Mouse (Mus musculus) liver, adult 2 months (tissue): ENCODE measurements at regions not wholly inside any gene's neighbourhood (a gene's known extent, or its start where the extent isn't known, plus 50 kb on each side); places are given as distances from the start of the nearest gene placed in this dataset.

Experiments
- DNase-seq: peaks from one replicate; pipeline ENCODE4 v3.0.0-alpha.2; 2011; ENCODE audit warnings: low read depth, low spot score; ENCODE audit errors: extremely low read depth
- H3K27ac ChIP-seq: fragments of 200-500 bp; replicated peaks from 2 replicates; pipeline ENCODE4 v1.5.1; 2012; ENCODE audit warnings: low read depth, mild to moderate bottlenecking, control low read depth, inconsistent platforms, low read length; ENCODE audit not compliant: insufficient read depth
- H3K27me3 ChIP-seq: fragments of 200-500 bp; 2 replicates; pipeline ENCODE4 v1.6.1; 2012; ENCODE audit warnings: mild to moderate bottlenecking, moderate library complexity, low read length, inconsistent platforms; ENCODE audit not compliant: control insufficient read depth, insufficient read depth
- H3K36me3 ChIP-seq: fragments of 200-500 bp; 2 replicates; pipeline ENCODE4 v1.6.1; 2012; ENCODE audit warnings: low read length, inconsistent platforms; ENCODE audit not compliant: control insufficient read depth, insufficient read depth
- H3K4me1 ChIP-seq: fragments of 200-500 bp; 2 replicates; pipeline ENCODE4 v1.6.1; 2011; ENCODE audit warnings: low read length; ENCODE audit not compliant: control insufficient read depth, insufficient read depth
- H3K4me3 ChIP-seq: fragments of 200-500 bp; 2 replicates; pipeline ENCODE4 v1.5.1; 2011; ENCODE audit warnings: low read depth, mild to moderate bottlenecking, control low read depth, low read length, moderate library complexity; ENCODE audit not compliant: insufficient read depth
- H3K79me2 ChIP-seq: fragments of 200-500 bp; 2 replicates; pipeline ENCODE4 v1.6.1; 2012; ENCODE audit warnings: inconsistent platforms, mild to moderate bottlenecking, low read length, moderate library complexity; ENCODE audit not compliant: control insufficient read depth, insufficient read depth
- H3K9ac ChIP-seq: fragments of 200-500 bp; 2 replicates; pipeline ENCODE4 v1.6.1; 2012; ENCODE audit warnings: low read depth, mild to moderate bottlenecking, control low read depth, inconsistent platforms, low read length
- CTCF ChIP-seq: fragments of 200-500 bp; IDR thresholded peaks from 2 replicates; pipeline ENCODE4 v1.5.1; 2011; ENCODE audit warnings: low read depth, low read length, control low read depth
- POLR2A ChIP-seq: fragments of 200-500 bp; IDR thresholded peaks from 2 replicates; pipeline ENCODE4 v1.6.1; 2011; ENCODE audit warnings: low read length, control low read depth; ENCODE audit not compliant: insufficient read depth; ENCODE audit errors: extremely low read depth
- WGBS: fragments of 180-500 bp; shearing (Covaris S2); methylation state at CpG from one replicate; pipeline ENCODE4 v1.1.7; 2018; 5-methylcytosine and 5-hydroxymethylcytosine counted together

GRCm38 (mm10) chr14:25320141-25320540 lies 138.8 kb upstream of the Zmiz1 start:
- Histone ChIP-seq H3K36me3 (no peaks in the 10 kb centered on the region), H3K4me1 (peaks cover 4% of the 10 kb centered on the region), H3K27me3 (no peaks in the 10 kb centered on the region), H3K27ac (no peak overlapping the region), H3K79me2 (no peaks in the 10 kb centered on the region), H3K4me3 (no peak overlapping the region), H3K9ac (no peak overlapping the region)
- WGBS, result 96% methylated on average over 4 of the region's 4 CpGs
- TF ChIP-seq POLR2A (no peak), CTCF (no peak)
- DNase-seq, result no peak

- no peak for DNase-seq
- 84% methylated on average over 6 of the region's 6 CpGs for whole genome bisulfite sequencing
Observed at GRCm38 (mm10) chr14:25323542-25324484, 135.2 kb upstream of the Zmiz1 start.

GRCm38 (mm10) chr14:25325887-25326286 lies 133.1 kb upstream of the Zmiz1 start:
- no peak overlapping the region for H3K9ac ChIP-seq
- no peaks in the 10 kb centered on the region for H3K79me2 ChIP-seq
- TF ChIP-seq POLR2A (no peak), CTCF (no peak)
- no peaks in the 10 kb centered on the region for H3K27me3 ChIP-seq
- H3K4me3 ChIP-seq, result no peak overlapping the region
- no peak overlapping the region for H3K27ac ChIP-seq
- DNase-seq, result no peak
- H3K36me3 ChIP-seq, result no peaks in the 10 kb centered on the region
- no peaks in the 10 kb centered on the region for H3K4me1 ChIP-seq
- 89% methylated on average over 3 of the region's 3 CpGs for WGBS

More at GRCm38 (mm10) chr14:25323542-25324484, 135.2 kb upstream of the Zmiz1 start:
- Histone ChIP-seq H3K9ac (no peak overlapping the region), H3K27ac (no peak overlapping the region), H3K4me1 (no peaks in the 10 kb centered on the region), H3K4me3 (no peak overlapping the region), H3K36me3 (no peaks in the 10 kb centered on the region), H3K27me3 (no peaks in the 10 kb centered on the region), H3K79me2 (no peaks in the 10 kb centered on the region)
- TF ChIP-seq POLR2A (no peak), CTCF (no peak)

GRCm38 (mm10) chr14:25328230-25328629 lies 130.8 kb upstream of the Zmiz1 start:
- 79% methylated on average over 5 of the region's 5 CpGs for WGBS
- no peaks in the 10 kb centered on the region for H3K27me3 ChIP-seq
- no peak overlapping the region for H3K27ac ChIP-seq
- DNase-seq, result no peak
- no peaks in the 10 kb centered on the region for H3K36me3 ChIP-seq
- TF ChIP-seq POLR2A (no peak), CTCF (no peak)
- no peaks in the 10 kb centered on the region for H3K79me2 ChIP-seq
- H3K4me3 ChIP-seq, result no peak overlapping the region
- no peaks in the 10 kb centered on the region for H3K4me1 ChIP-seq
- H3K9ac ChIP-seq, result no peak overlapping the region

GRCm38 (mm10) chr14:25334186-25334585 lies 124.8 kb upstream of the Zmiz1 start:
- WGBS, result 92% methylated on average over 2 of the region's 2 CpGs
- Histone ChIP-seq H3K4me3 (no peak overlapping the region), H3K27ac (no peak overlapping the region), H3K27me3 (no peaks in the 10 kb centered on the region), H3K9ac (no peak overlapping the region), H3K79me2 (no peaks in the 10 kb centered on the region), H3K4me1 (no peaks in the 10 kb centered on the region), H3K36me3 (no peaks in the 10 kb centered on the region)
- TF ChIP-seq CTCF (no peak), POLR2A (no peak)
- no peak for DNase-seq

- Histone ChIP-seq H3K27ac (no peak overlapping the region), H3K4me3 (no peak overlapping the region), H3K36me3 (no peaks in the 10 kb centered on the region), H3K4me1 (no peaks in the 10 kb centered on the region), H3K79me2 (no peaks in the 10 kb centered on the region), H3K9ac (no peak overlapping the region), H3K27me3 (no peaks in the 10 kb centered on the region)
- 95% methylated on average over 1 of the region's 1 CpGs for WGBS
- TF ChIP-seq CTCF (no peak), POLR2A (no peak)
- DNase-seq, result no peak
Observed at GRCm38 (mm10) chr14:25336875-25337274, 122.1 kb upstream of the Zmiz1 start.
